Mouse (Mus musculus) heart, embryonic 14.5 days (tissue): ENCODE data around the gene Eva1c. TPM values are rescaled to one million over a fixed set of nuclear protein-coding genes. Genes with fewer than 3 reads are reported as not detected.
A peak's percentile ranks its signal among the peaks of the same experiment; 100 is the strongest.

Experiments
- ATAC-seq: fragments of 200-750 bp; cut with Nextera tagmentation; 2 replicates; pipeline ENCODE4 v1.8.0; 2017; ENCODE audit warnings: low read depth, moderate TSS enrichment; ENCODE audit not compliant: insufficient number of reproducible peaks, insufficient read depth, low FRiP score
- H3K27ac ChIP-seq, 2 experiments: fragments of 200-500 bp in 1 of 2; fragments of 300-500 bp in 1 of 2; sonication (generic) in 1 of 2; replicated peaks in 1 of 2; 2 replicates each; pipeline ENCODE4 v1.5.1; 2012 to 2014; ENCODE audit warnings: low read depth in 2 of 2, low read length in 2 of 2, control low read depth in 1 of 2, mild to moderate bottlenecking in 1 of 2, mixed read lengths in 1 of 2; ENCODE audit not compliant: control insufficient read depth in 1 of 2, insufficient read depth in 1 of 2
- H3K27me3 ChIP-seq: fragments of 300-500 bp; sonication (generic); 2 replicates; pipeline ENCODE4 v1.6.1; 2014; ENCODE audit warnings: mild to moderate bottlenecking, low read length, control low read depth; ENCODE audit not compliant: control insufficient read depth, insufficient read depth
- H3K36me3 ChIP-seq: fragments of 300-500 bp; sonication (generic); 2 replicates; pipeline ENCODE4 v1.6.1; 2014; ENCODE audit warnings: mild to moderate bottlenecking, control low read depth, low read length, mixed read lengths; ENCODE audit not compliant: control insufficient read depth, insufficient read depth
- H3K4me1 ChIP-seq, 2 experiments: fragments of 200-500 bp in 1 of 2; fragments of 300-500 bp in 1 of 2; sonication (generic) in 1 of 2; 2 replicates each; pipeline ENCODE4 v1.6.1; 2012 to 2014; ENCODE audit warnings: low read length in 2 of 2, control low read depth in 1 of 2, mixed read lengths in 1 of 2; ENCODE audit not compliant: control insufficient read depth in 2 of 2, insufficient read depth in 2 of 2
- H3K4me2 ChIP-seq: fragments of 300-500 bp; sonication (generic); 2 replicates; pipeline ENCODE4 v1.6.1; 2014; ENCODE audit warnings: mild to moderate bottlenecking, low read length
- H3K4me3 ChIP-seq, 2 experiments: fragments of 200-500 bp in 1 of 2; fragments of 300-500 bp in 1 of 2; sonication (generic) in 1 of 2; 2 replicates each; pipeline ENCODE4 v1.5.1; 2012 to 2014; ENCODE audit warnings: low read length in 2 of 2, mild to moderate bottlenecking in 2 of 2, control low read depth in 1 of 2, low read depth in 1 of 2, moderate library complexity in 1 of 2; ENCODE audit not compliant: control insufficient read depth in 1 of 2, insufficient read depth in 1 of 2
- H3K9ac ChIP-seq: fragments of 300-500 bp; sonication (generic); 2 replicates; pipeline ENCODE4 v1.6.1; 2014; ENCODE audit warnings: mild to moderate bottlenecking, low read length
- H3K9me3 ChIP-seq: fragments of 300-500 bp; sonication (generic); 2 replicates; pipeline ENCODE4 v1.6.1; 2016; ENCODE audit warnings: low read length, control low read depth; ENCODE audit not compliant: control insufficient read depth
- WGBS: fragments of 180-500 bp; shearing (Covaris S2); extraction: QIAGEN DNeasy Blood & Tissue Kit; methylation state at CpG from one replicate; pipeline ENCODE4 v1.1.7; 2014; 5-methylcytosine and 5-hydroxymethylcytosine counted together
- polyA plus RNA-seq: library from polyadenylated mRNA; unstranded; fragments of >200 nt; fragmentation: Nextera tagmentation; extraction: Ambion mirVana; gene quantifications from 2 replicates; pipeline ENCODE4 v1.2.1, GENCODE M21; 2014

The Eva1c gene
- polyA plus RNA-seq, 1 experiment from 2014 or later, result 3.3 TPM

DNA sequence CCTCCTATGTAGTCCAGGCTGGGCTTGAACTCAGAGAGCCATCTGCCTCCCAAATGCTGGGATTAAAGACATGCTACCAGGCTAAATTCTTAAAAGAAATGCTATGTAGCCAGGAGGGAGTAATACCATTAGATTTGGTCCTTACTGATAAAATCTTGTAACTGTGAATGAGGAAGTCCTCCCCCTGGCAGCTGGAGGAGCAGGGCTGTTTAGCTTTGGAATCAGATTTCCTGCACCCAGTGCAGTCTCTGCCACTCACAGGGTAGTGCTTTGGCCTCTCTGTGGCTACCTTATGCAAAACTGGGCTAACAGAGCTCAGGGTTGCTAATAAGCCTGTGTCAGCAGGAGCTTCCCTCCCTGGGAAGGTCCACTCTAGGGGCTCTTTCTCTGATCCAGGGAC lies 31.8 kb upstream of the Eva1c start:
- Histone ChIP-seq H3K36me3 (peaks cover 74% of the 10 kb centered on the region), H3K27me3 (no peaks in the 10 kb centered on the region), H3K9me3 (no peaks in the 10 kb centered on the region), H3K27ac (no peak overlapping the region), H3K4me1 (peaks cover 8 to 15% of the 10 kb centered on the region in 2 experiments), H3K4me2 (no peak overlapping the region), H3K9ac (no peak overlapping the region), H3K4me3 (no peak overlapping the region)
- no peak for ATAC-seq

GRCm38 (mm10) chr16:90798446-90798845 lies 28.1 kb upstream of the Eva1c start:
- H3K9me3 ChIP-seq, result no peaks in the 10 kb centered on the region
- H3K9ac ChIP-seq, result no peak overlapping the region
- no peaks in the 10 kb centered on the region for H3K27me3 ChIP-seq
- no peak overlapping the region for H3K4me2 ChIP-seq
- 0 out of 4 replicates have a peak overlapping the region, but pooled peaks of 1 of the 2 experiments have one; percentile 35 for H3K27ac ChIP-seq
- WGBS, result 54% methylated on average over 8 of the region's 8 CpGs
- H3K4me1 ChIP-seq, result peaks cover 17 to 18% of the 10 kb centered on the region in 2 experiments
- H3K4me3 ChIP-seq, result no peak overlapping the region
- peaks cover 50% of the 10 kb centered on the region for H3K36me3 ChIP-seq
- no peak for ATAC-seq

DNA sequence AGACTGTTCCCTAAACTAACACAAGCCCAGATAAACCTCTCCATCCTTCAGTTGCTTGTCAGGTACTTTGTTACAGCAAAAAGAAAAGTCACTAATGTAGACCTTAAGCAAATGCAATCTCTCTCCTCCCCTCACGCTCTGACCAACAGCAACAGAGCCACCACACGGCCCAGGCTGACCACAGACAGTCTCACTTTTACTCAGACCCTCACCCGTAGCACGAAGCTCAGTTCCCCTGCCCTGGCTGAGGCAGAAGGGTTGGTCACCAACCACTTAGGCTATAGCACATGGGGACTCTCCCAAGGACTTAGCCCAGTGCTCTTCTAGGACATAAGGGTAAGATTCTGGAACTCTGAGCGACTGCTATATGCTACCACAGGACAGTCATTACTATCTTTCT lies 27.7 kb upstream of the Eva1c start:
- Histone ChIP-seq H3K27me3 (no peaks in the 10 kb centered on the region), H3K4me3 (no peak overlapping the region), H3K4me1 (peaks cover 17 to 18% of the 10 kb centered on the region in 2 experiments), H3K9ac (no peak overlapping the region), H3K36me3 (peaks cover 50% of the 10 kb centered on the region), H3K9me3 (no peaks in the 10 kb centered on the region), H3K27ac (peak overlapping the region; percentile 34 to 35; a peak in 2 of 4 replicates), H3K4me2 (no peak overlapping the region)
- 76% methylated on average over 5 of the region's 5 CpGs for WGBS
- no peak for ATAC-seq

- H3K27ac ChIP-seq, result peak overlapping the region; percentile 26 to 40; a peak in 3 of 4 replicates
- peak; percentile 90 for ATAC-seq
- 22% methylated on average over 10 of the region's 10 CpGs for WGBS
- no peak overlapping the region for H3K4me2 ChIP-seq
- H3K4me1 ChIP-seq, result peaks cover 17 to 18% of the 10 kb centered on the region in 2 experiments
- H3K9me3 ChIP-seq, result no peaks in the 10 kb centered on the region
- no peak overlapping the region for H3K9ac ChIP-seq
- no peak overlapping the region for H3K4me3 ChIP-seq
- H3K36me3 ChIP-seq, result peaks cover 50% of the 10 kb centered on the region
- H3K27me3 ChIP-seq, result no peaks in the 10 kb centered on the region
These were observed 26.7 kb upstream of the Eva1c start for GRCm38 (mm10) chr16:90799840-90800239.

GRCm38 (mm10) chr16:90801251-90801650 lies 25.3 kb upstream of the Eva1c start:
- Histone ChIP-seq H3K4me1 (peaks cover 17 to 18% of the 10 kb centered on the region in 2 experiments), H3K9ac (no peak overlapping the region), H3K27ac (no peak overlapping the region), H3K4me2 (no peak overlapping the region), H3K9me3 (no peaks in the 10 kb centered on the region), H3K27me3 (no peaks in the 10 kb centered on the region), H3K4me3 (no peak overlapping the region), H3K36me3 (peaks cover 47% of the 10 kb centered on the region)
- ATAC-seq, result no peak
- 88% methylated on average over 5 of the region's 5 CpGs for WGBS

DNA sequence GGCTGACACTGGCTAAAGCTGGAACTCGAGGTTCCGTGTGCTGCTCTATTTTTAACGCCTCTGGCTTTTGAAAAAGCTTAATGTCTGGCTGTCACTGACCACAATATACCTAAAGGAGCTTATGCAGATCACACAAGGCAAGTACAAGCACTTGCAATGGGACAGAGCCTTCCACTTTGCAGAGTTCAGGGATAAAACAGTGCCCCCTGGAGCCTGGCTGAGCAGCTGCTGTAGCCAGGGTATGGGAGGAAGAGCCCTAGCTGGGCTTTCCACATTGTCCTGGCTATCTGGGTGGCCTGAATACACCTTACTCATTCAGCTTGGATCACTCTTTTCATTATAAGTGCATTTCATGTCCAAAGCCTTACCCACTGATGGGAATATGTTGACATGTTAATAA lies 24.6 kb upstream of the Eva1c start:
- peaks cover 17 to 18% of the 10 kb centered on the region in 2 experiments for H3K4me1 ChIP-seq
- no peak overlapping the region for H3K4me3 ChIP-seq
- ATAC-seq, result no peak
- H3K36me3 ChIP-seq, result peaks cover 40% of the 10 kb centered on the region
- WGBS, result 35% methylated on average over 3 of the region's 3 CpGs
- no peak overlapping the region for H3K27ac ChIP-seq
- H3K27me3 ChIP-seq, result no peaks in the 10 kb centered on the region
- H3K9me3 ChIP-seq, result no peaks in the 10 kb centered on the region
- no peak overlapping the region for H3K9ac ChIP-seq
- H3K4me2 ChIP-seq, result no peak overlapping the region

- H3K9ac ChIP-seq, result no peak overlapping the region
- H3K36me3 ChIP-seq, result peaks cover 31% of the 10 kb centered on the region
- H3K4me2 ChIP-seq, result no peak overlapping the region
- no peak for ATAC-seq
- no peak overlapping the region for H3K27ac ChIP-seq
- H3K4me3 ChIP-seq, result no peak overlapping the region
- WGBS, result 91% methylated on average over 5 of the region's 5 CpGs
- no peaks in the 10 kb centered on the region for H3K9me3 ChIP-seq
- no peaks in the 10 kb centered on the region for H3K27me3 ChIP-seq
- H3K4me1 ChIP-seq, result peaks cover 11 to 15% of the 10 kb centered on the region in 2 experiments
These were observed 22.1 kb upstream of the Eva1c start for GRCm38 (mm10) chr16:90804466-90804865.
